14 mouse cellular contexts compared by ENCODE assay signal in the genomic region with DNA sequence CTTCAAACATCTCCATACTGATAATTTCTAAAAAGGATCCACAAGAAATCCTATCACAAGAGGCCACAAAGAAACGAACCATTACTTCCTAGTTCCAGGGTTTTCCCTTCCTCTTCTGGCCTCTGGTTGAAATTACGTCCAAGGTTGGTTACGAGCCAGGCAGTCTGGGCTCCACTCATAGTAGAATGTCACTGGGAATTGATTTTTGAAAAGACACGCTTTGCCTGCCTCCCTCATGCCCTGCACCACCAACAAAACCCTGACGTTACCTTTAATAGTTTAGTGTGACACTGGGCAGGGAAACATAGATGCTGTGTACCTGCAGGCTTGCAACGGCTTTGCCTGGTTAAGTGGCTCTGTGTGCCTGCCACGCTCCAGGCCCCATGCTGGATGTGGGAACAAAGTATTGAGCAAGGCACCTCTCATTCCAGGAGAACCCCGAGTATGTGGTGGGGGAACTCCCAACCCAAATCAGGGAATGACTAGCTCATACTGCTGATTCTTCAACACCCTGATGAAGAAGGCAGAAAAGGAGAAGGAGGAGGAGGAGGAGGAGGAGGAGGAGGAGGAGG. TPM values are rescaled to one million over a fixed set of nuclear protein-coding genes. Genes with fewer than 3 reads are reported as not detected.
DNase-seq lines count a peak whose midpoint lies in the region; ATAC-seq and TF ChIP-seq lines count a peak whose summit lies in the region.
"Had no signal": no experiment of that assay in that cellular context is flagged by ENCODE, and none has a peak within 500 bp of the region (broad histone marks: within the 10 kb centered on the region; RNA-seq: fewer than 3 reads in every experiment).

No protein-coding gene starts in this region.

- no peaks in the 10 kb centered on the region for H3K79me2 ChIP-seq in liver, adult 2 months (ENCODE audit: control insufficient read depth, insufficient read depth, low read length)

- H3K27ac ChIP-seq in liver, adult 2 months (replicated peaks; ENCODE audit: insufficient read depth, low read depth, low read length) = no peak overlapping the region
- H3K27ac ChIP-seq: hindbrain, embryonic 15.5 days; lung, embryonic 15.5 days; midbrain, embryonic 13.5 days had no signal

- H3K36me3 ChIP-seq in liver, adult 2 months (ENCODE audit: control insufficient read depth, insufficient read depth, low read length) = no peaks in the 10 kb centered on the region
- H3K36me3 ChIP-seq: hindbrain, embryonic 15.5 days; lung, embryonic 15.5 days; midbrain, embryonic 13.5 days had no signal

- intact Hi-C loops in heart, postnatal 36 days (cut with DNase I) = no loop called here

- no peak overlapping the region for H3K9ac ChIP-seq in liver, adult 2 months (ENCODE audit: low read depth, low read length)
- H3K9ac ChIP-seq: hindbrain, embryonic 15.5 days; lung, embryonic 15.5 days; midbrain, embryonic 13.5 days had no signal

- H3K4me1 ChIP-seq in liver, adult 2 months (ENCODE audit: control insufficient read depth, insufficient read depth, low read length) = no peaks in the 10 kb centered on the region
- H3K4me1 ChIP-seq: lung, embryonic 15.5 days had no signal

- H3K27me3 ChIP-seq in liver, adult 2 months (ENCODE audit: control insufficient read depth, insufficient read depth, low read length) = no peaks in the 10 kb centered on the region; the same call in 1 of the 2 replicates

- TF ChIP-seq POLR2A in liver, adult 2 months (IDR thresholded peaks at IDR 0.05; ENCODE audit: extremely low read depth, insufficient read depth, low read length) = no peak

- H3K4me3 ChIP-seq in liver, adult 2 months (ENCODE audit: insufficient read depth, low read depth, low read length) = no peak overlapping the region
- H3K4me3 ChIP-seq: hindbrain, embryonic 15.5 days; midbrain, embryonic 13.5 days had no signal

- no peak for ATAC-seq in monocyte, adult 5-6 weeks (replicated peaks; ENCODE audit: insufficient number of reproducible peaks, low FRiP score, low TSS enrichment, poor library complexity, severe bottlenecking)
- ATAC-seq: midbrain, embryonic 13.5 days had no signal

- DNase-seq in liver, adult 2 months (ENCODE audit: extremely low read depth, low read depth, low spot score) = peak; percentile 31
- DNase-seq in liver = no peak
- peak; percentile 65 for DNase-seq in gastrocnemius, postnatal 10 days
- DNase-seq in heart, adult 8-10 months (ENCODE audit: low spot score) = peak; percentile 55
- DNase-seq in heart, postnatal 36 days = peak; percentile 55 to 57
- DNase-seq in urinary bladder, postnatal 25 days (ENCODE audit: low spot score) = no peak
- DNase-seq in layer of hippocampus, adult 11-12 months (ENCODE audit: low spot score) = no peak
- DNase-seq: adrenal gland, adult 8-10 months; layer of hippocampus, adult 9-11 months had no signal

- WGBS in liver, adult 2 months = 26% methylated on average over 8 of the region's 8 CpGs

- TF ChIP-seq CTCF in liver, adult 2 months (IDR thresholded peaks at IDR 0.05; ENCODE audit: low read depth, low read length) = no peak

RNA-seq across cellular contexts. Expression of a gene that starts 0.8 kb away (rescaled TPM):
- total RNA-seq in liver, adult 2 months (2014; rRNA removed) = 0.09 and 0.13 TPM in 2 replicates
- 0.04 and 0.06 TPM in 2 replicates for polyA plus RNA-seq in liver, adult 2 months (2012; rRNA removed)
- total RNA-seq in gastrocnemius, postnatal 10 days (2021) = 10 to 100 TPM; 32.5 to 45.0 TPM
- total RNA-seq in heart, adult 8-10 months (2022) = 1 to 10 TPM; 2.3 to 4.3 (median 3.4) TPM
- 1 to 10 TPM; 4.0 to 4.4 TPM for total RNA-seq in heart, postnatal 36 days (2021)
- not detected in 3 replicates for total RNA-seq in monocyte, adult 5-6 weeks (2017)
- total RNA-seq: common myeloid progenitor, adult 5-6 weeks had no signal

Comparison
In these comparisons a context has a peak if more than half of its experiments do, and no peak if none do; other contexts are left out.
1. DNase-seq: peak in liver, adult 2 months (single experiment), gastrocnemius, postnatal 10 days (single experiment), heart, adult 8-10 months (single experiment) and heart, postnatal 36 days (2 of 2); none in liver (single experiment), urinary bladder, postnatal 25 days (single experiment) and layer of hippocampus, adult 11-12 months (single experiment).
2. RNA of a gene that starts 0.8 kb away (total RNA-seq): 32.5 to 45.0 TPM in gastrocnemius, postnatal 10 days; 4.0 to 4.4 TPM in heart, postnatal 36 days, 2.3 to 4.3 TPM in heart, adult 8-10 months, 0.09 to 0.13 TPM in liver, adult 2 months and not detected in monocyte, adult 5-6 weeks; every median in the first group is over 4 times any median in the second.